Mouse (Mus musculus): ENCODE measurements at regions not wholly inside any gene's neighbourhood (a gene's known extent, or its start where the extent isn't known, plus 50 kb on each side); places are given as distances from the start of the nearest gene placed in this dataset.

GRCm38 (mm10) chr1:61154216-61154615 is 176.5 kb downstream of the Icos start:
- ATAC-seq (replicated peaks): no peak
- Histone ChIP-seq H3K9ac (no peak overlapping the region), H3K27ac (no peak overlapping the region), H3K36me3 (replicated peaks) (no peaks in the 10 kb centered on the region), H3K4me1 (no peaks in the 10 kb centered on the region), H3K4me2 (no peak overlapping the region), H3K27me3 (replicated peaks) (no peaks in the 10 kb centered on the region), H3K4me3 (no peak overlapping the region), H3K9me3 (no peaks in the 10 kb centered on the region)
- WGBS: 79% methylated on average over 3 of the region's 3 CpGs

DNA sequence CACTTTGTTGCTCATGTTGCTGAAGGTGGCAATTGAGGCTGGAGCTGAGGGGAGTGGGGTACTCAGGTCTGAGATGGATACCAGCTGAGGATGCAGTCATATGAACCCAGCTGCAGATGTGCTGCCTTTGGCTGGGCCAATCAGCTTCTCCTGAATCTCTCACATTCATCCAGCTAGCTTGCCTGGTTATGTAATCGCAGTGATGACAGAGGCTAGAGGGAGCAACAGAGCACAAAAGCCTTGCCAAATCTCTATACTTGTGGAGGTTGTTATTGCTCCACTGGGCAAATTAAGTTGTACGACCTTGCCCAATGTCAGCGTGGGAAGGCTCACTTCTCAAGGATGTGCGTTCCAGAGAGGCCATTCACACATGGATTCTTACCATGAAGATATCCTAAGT is 179.5 kb downstream of the Icos start:
- H3K9ac ChIP-seq: no peak overlapping the region
- H3K4me2 ChIP-seq: no peak overlapping the region
- no peaks in the 10 kb centered on the region for H3K9me3 ChIP-seq
- no peak overlapping the region for H3K4me3 ChIP-seq
- 74% methylated on average over 4 of the region's 4 CpGs for WGBS
- H3K27me3 ChIP-seq (replicated peaks): no peaks in the 10 kb centered on the region
- ATAC-seq (replicated peaks): no peak
- no peaks in the 10 kb centered on the region for H3K36me3 ChIP-seq (replicated peaks)
- no peak overlapping the region for H3K27ac ChIP-seq
- H3K4me1 ChIP-seq: no peaks in the 10 kb centered on the region

GRCm38 (mm10) chr1:61160505-61160904 is 182.8 kb downstream of the Icos start:
- no peak for ATAC-seq (replicated peaks)
- H3K27ac ChIP-seq: no peak overlapping the region
- no peaks in the 10 kb centered on the region for H3K27me3 ChIP-seq (replicated peaks)
- no peaks in the 10 kb centered on the region for H3K4me1 ChIP-seq
- no peaks in the 10 kb centered on the region for H3K9me3 ChIP-seq
- H3K36me3 ChIP-seq (replicated peaks): no peaks in the 10 kb centered on the region
- no peak overlapping the region for H3K4me2 ChIP-seq
- no peak overlapping the region for H3K4me3 ChIP-seq
- H3K9ac ChIP-seq: no peak overlapping the region
- 72% methylated on average over 3 of the region's 3 CpGs for WGBS

DNA sequence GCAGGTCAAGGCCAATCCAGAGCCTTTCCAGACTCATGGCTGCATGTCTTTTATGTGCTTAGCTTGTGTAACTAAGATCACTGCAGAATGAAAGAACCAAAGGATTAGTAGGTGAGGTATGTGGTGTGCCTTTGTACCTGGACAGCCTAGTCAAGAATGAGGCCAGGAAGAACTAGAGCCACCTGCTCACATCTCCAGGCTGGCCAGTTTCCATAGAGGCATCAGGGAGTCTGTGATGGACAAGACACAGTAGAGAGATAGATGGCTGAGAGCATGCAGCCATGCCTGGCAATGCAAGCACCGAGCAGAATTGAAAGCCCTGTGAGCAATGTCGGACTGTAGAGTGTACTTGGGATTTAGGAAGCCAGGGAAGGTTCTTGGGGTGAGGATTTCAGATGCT is 186.5 kb downstream of the Icos start:
- Histone ChIP-seq H3K27me3 (replicated peaks) (no peaks in the 10 kb centered on the region), H3K9me3 (no peaks in the 10 kb centered on the region), H3K36me3 (replicated peaks) (no peaks in the 10 kb centered on the region), H3K4me3 (no peak overlapping the region), H3K27ac (no peak overlapping the region), H3K9ac (no peak overlapping the region), H3K4me1 (no peaks in the 10 kb centered on the region), H3K4me2 (no peak overlapping the region)
- no peak for ATAC-seq (replicated peaks)
- 93% methylated on average over 2 of the region's 2 CpGs for WGBS

DNA sequence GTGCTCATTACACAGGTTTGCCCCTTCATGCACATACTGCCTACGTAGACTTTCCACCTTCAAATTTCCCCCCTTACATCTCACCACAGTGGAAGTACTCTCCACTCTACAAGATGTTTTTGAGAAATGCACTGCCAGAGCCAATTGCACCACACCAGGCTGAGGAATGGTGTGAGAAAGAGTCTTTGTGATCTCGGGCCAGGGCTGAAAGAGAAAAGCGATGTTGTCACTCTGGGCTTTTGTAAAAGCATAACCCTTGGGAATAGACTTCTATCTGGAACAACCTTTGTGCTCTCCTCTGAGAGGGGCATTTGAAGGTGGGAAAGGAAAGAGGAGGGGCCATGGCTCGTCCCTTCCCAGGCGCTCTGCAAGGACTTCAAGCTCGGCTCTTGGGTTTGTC is 194.2 kb downstream of the Icos start:
- no peak overlapping the region for H3K4me3 ChIP-seq
- no peak overlapping the region for H3K27ac ChIP-seq
- no peak overlapping the region for H3K9ac ChIP-seq
- H3K4me2 ChIP-seq: no peak overlapping the region
- no peaks in the 10 kb centered on the region for H3K9me3 ChIP-seq
- no peaks in the 10 kb centered on the region for H3K27me3 ChIP-seq (replicated peaks)
- no peaks in the 10 kb centered on the region for H3K36me3 ChIP-seq (replicated peaks)
- no peak for ATAC-seq (replicated peaks)
- 70% methylated on average over 6 of the region's 6 CpGs for WGBS
- no peaks in the 10 kb centered on the region for H3K4me1 ChIP-seq

- no peak for ATAC-seq (replicated peaks)
- 80% methylated on average over 6 of the region's 6 CpGs for WGBS
- Histone ChIP-seq H3K9ac (no peak overlapping the region), H3K27ac (no peak overlapping the region), H3K4me1 (no peaks in the 10 kb centered on the region), H3K27me3 (replicated peaks) (no peaks in the 10 kb centered on the region), H3K36me3 (replicated peaks) (no peaks in the 10 kb centered on the region), H3K4me2 (no peak overlapping the region), H3K9me3 (no peaks in the 10 kb centered on the region), H3K4me3 (no peak overlapping the region)
Measured at GRCm38 (mm10) chr1:61172946-61173345, 195.2 kb downstream of the Icos start.

- H3K4me2 ChIP-seq: no peak overlapping the region
- H3K27ac ChIP-seq: no peak overlapping the region
- H3K27me3 ChIP-seq (replicated peaks): no peaks in the 10 kb centered on the region
- WGBS: 93% methylated on average over 2 of the region's 2 CpGs
- H3K4me1 ChIP-seq: peaks cover 14% of the 10 kb centered on the region
- no peak overlapping the region for H3K9ac ChIP-seq
- H3K9me3 ChIP-seq: no peaks in the 10 kb centered on the region
- ATAC-seq (replicated peaks): no peak
- H3K36me3 ChIP-seq (replicated peaks): no peaks in the 10 kb centered on the region
- H3K4me3 ChIP-seq: no peak overlapping the region
Measured at GRCm38 (mm10) chr1:61175239-61175638, 197.5 kb downstream of the Icos start.

GRCm38 (mm10) chr1:61179461-61179860 is 201.7 kb downstream of the Icos start:
- 8% methylated on average over 9 of the region's 9 CpGs for whole genome bisulfite sequencing
- peak overlapping the region; percentile 71 for H3K27ac ChIP-seq
- H3K4me2 ChIP-seq: peak overlapping the region; percentile 14
- H3K9me3 ChIP-seq: no peaks in the 10 kb centered on the region
- peaks cover 33% of the 10 kb centered on the region for H3K4me1 ChIP-seq
- H3K9ac ChIP-seq: no peak overlapping the region
- H3K27me3 ChIP-seq (replicated peaks): no peaks in the 10 kb centered on the region
- H3K4me3 ChIP-seq: no peak overlapping the region
- no peak; the same call in 1 of the 2 replicates for ATAC-seq (replicated peaks)
- no peaks in the 10 kb centered on the region for H3K36me3 ChIP-seq (replicated peaks)

DNA sequence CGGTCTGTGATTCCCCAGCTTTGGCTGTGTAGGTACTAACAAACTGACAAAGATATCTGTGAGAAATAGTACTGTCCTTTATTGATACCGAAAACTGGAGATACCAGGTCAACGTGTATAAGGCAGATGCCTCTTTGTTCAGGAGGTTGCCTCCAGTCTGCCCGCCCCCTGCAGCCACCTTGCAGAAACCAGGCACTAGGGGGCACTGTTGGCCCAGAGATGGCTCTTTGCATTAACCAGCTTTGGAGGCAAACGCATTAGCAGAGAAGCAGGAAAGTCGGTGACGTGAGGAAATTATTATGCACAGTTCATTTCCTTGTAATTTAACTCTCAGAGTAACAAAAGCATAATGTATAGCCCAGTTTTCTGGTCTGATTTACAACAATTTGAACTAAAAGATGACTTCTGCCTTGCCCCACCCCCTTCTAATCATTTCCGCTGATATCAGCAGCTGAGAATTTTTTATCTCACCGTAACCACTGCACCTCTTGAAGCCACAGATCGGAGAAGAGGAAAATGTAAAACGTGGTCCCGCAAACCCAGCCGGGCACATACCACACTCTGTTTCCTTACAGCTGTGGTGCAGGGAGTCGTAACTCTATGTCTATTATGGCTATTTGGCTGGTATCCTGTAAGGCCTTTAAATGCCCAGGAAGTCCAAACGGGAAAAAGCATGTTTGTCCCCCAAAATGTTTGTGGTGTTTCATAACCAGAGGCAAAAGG is 203.5 kb downstream of the Icos start:
- Histone ChIP-seq H3K4me2 (peak overlapping the region; percentile 36), H3K27ac (peak overlapping the region; percentile 71), H3K27me3 (replicated peaks) (no peaks in the 10 kb centered on the region), H3K4me3 (peak overlapping the region; percentile 16), H3K36me3 (replicated peaks) (no peaks in the 10 kb centered on the region), H3K9ac (peak overlapping the region; percentile 1; the same call in 1 of the 2 replicates), H3K4me1 (peaks cover 33% of the 10 kb centered on the region), H3K9me3 (no peaks in the 10 kb centered on the region)
- peak; percentile 90 for ATAC-seq (replicated peaks)
- WGBS: 24% methylated on average over 15 of the region's 15 CpGs

DNA sequence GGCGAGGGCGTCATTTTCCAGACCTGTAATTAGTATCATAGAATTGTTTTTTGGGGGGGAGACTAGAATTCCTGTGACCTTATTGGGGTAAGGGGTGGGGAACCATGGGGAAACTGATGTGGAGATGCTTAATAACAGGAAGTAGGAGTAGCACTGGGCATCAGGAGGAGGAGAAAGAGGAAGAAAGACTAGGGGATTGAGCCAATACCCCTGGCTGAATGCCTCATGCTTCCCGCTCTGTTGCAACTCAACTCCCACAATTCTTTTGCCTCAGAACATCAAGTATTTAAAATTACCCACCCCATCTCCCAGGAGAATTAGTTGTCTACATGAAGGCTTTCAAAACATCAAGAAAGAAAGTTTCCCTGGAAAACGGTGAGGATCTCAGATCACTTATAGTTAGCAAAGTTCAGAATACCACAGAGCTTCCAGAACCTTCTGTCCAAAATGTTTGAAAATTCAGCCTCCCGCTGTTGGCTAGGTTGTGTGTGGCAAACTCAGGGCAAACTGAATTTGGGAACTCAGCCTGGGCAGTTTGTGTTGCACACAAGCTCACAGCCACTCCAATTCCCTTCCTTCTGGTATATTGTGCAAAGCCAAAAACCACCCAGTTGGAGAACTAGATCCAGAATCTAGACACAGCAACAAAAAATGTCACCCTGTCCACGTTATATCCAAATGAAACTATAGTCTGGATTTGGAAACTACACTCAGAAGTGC is 209.8 kb downstream of the Icos start:
- 89% methylated on average over 6 of the region's 6 CpGs for WGBS
- Histone ChIP-seq H3K4me2 (no peak overlapping the region), H3K4me1 (peaks cover 3% of the 10 kb centered on the region; the same call in 1 of the 2 replicates)

GRCm38 (mm10) chr1:61190921-61191320 is 213.2 kb downstream of the Icos start:
- Histone ChIP-seq H3K4me2 (no peak overlapping the region), H3K9me3 (no peaks in the 10 kb centered on the region), H3K27me3 (replicated peaks) (no peaks in the 10 kb centered on the region), H3K4me1 (no peaks in the 10 kb centered on the region), H3K9ac (no peak overlapping the region), H3K36me3 (replicated peaks) (no peaks in the 10 kb centered on the region), H3K27ac (no peak overlapping the region), H3K4me3 (no peak overlapping the region)
- WGBS: 89% methylated on average over 3 of the region's 3 CpGs
- ATAC-seq (replicated peaks): no peak

More for the DNA sequence above, 209.8 kb downstream of the Icos start:
- Histone ChIP-seq H3K36me3 (replicated peaks) (no peaks in the 10 kb centered on the region), H3K27me3 (replicated peaks) (no peaks in the 10 kb centered on the region), H3K9ac (no peak overlapping the region), H3K4me3 (no peak overlapping the region), H3K27ac (no peak overlapping the region), H3K9me3 (no peaks in the 10 kb centered on the region)
- ATAC-seq (replicated peaks): no peak

DNA sequence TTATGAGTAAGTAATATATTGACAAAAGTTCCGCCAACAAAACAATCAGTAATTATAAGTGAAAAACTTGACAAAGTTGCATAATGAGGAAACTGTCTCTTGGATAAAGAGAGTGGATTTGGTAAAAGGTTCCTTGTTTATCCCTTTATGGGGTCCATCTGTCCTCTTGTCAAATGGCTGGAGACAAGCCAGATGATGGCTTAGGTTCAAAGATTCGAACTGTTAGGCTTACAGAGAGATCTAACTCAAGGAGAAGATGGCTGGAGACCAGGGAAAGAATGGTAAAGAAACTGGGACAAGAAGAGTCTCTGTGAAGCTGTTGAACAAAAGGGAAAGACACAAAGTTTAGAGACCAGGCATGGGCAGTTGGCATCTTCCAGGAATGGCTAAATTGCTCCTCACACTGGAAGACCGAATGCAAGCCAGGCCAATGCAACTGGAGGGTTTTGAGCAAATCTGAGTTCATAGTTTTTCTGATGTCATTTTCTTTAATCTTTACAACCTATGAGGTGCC is 220.9 kb downstream of the Icos start:
- WGBS: 89% methylated on average over 3 of the region's 3 CpGs
- Histone ChIP-seq H3K27ac (no peak overlapping the region), H3K4me2 (no peak overlapping the region), H3K36me3 (replicated peaks) (no peaks in the 10 kb centered on the region), H3K4me1 (peaks cover 6% of the 10 kb centered on the region), H3K27me3 (replicated peaks) (no peaks in the 10 kb centered on the region), H3K4me3 (no peak overlapping the region), H3K9ac (no peak overlapping the region), H3K9me3 (no peaks in the 10 kb centered on the region)
- ATAC-seq (replicated peaks): no peak

- Histone ChIP-seq H3K27ac (no peak overlapping the region), H3K4me2 (no peak overlapping the region), H3K27me3 (replicated peaks) (no peaks in the 10 kb centered on the region), H3K9ac (no peak overlapping the region), H3K36me3 (replicated peaks) (no peaks in the 10 kb centered on the region), H3K9me3 (no peaks in the 10 kb centered on the region), H3K4me3 (no peak overlapping the region), H3K4me1 (peaks cover 13% of the 10 kb centered on the region)
- 88% methylated on average over 2 of the region's 2 CpGs for WGBS
- ATAC-seq (replicated peaks): no peak
Measured at GRCm38 (mm10) chr1:61201006-61201405, 223.3 kb downstream of the Icos start.

All from midbrain, embryonic 15.5 days (tissue).